Mouse (Mus musculus): ENCODE measurements at regions not wholly inside any gene's neighbourhood (a gene's known extent, or its start where the extent isn't known, plus 50 kb on each side); places are given as distances from the start of the nearest gene placed in this dataset.
A peak's percentile ranks its signal among the peaks of the same experiment; 100 is the strongest.
"Not testable (repeated sequence)": the region's sequence is repeated elsewhere in the genome, so short reads cannot be mapped to it uniquely, and the experiment has no call there.

GRCm38 (mm10) chr12:19125541-19125940, 611.2 kb downstream of the 5730507C01Rik start:
- H3K4me1 ChIP-seq (ENCODE audit: control insufficient read depth, insufficient read depth, low read length) = no peaks in the 10 kb centered on the region
- H3K4me2 ChIP-seq (ENCODE audit: low read depth, low read length) = no peak overlapping the region
- H3K9me3 ChIP-seq (replicated peaks; ENCODE audit: control insufficient read depth, low read length) = peaks cover 14% of the 10 kb centered on the region
- ATAC-seq (replicated peaks; ENCODE audit: extremely low read depth, insufficient read depth, low FRiP score) = no peak
- H3K36me3 ChIP-seq (ENCODE audit: control insufficient read depth, insufficient read depth) = no peaks in the 10 kb centered on the region
- H3K27ac ChIP-seq (ENCODE audit: low read length) = no peak overlapping the region
- no peaks in the 10 kb centered on the region for H3K27me3 ChIP-seq (ENCODE audit: control insufficient read depth, insufficient read depth, low read length)
- H3K9ac ChIP-seq (ENCODE audit: low read length) = no peak overlapping the region
- 61% methylated on average over 4 of the region's 4 CpGs for WGBS
- H3K4me3 ChIP-seq (ENCODE audit: low read length) = no peak overlapping the region

GRCm38 (mm10) chr12:19175631-19176030, 661.3 kb downstream of the 5730507C01Rik start:
- peaks cover 7% of the 10 kb centered on the region for H3K9me3 ChIP-seq (replicated peaks; ENCODE audit: control insufficient read depth, low read length)
- H3K4me2 ChIP-seq (ENCODE audit: low read depth, low read length) = no peak overlapping the region
- no peaks in the 10 kb centered on the region for H3K36me3 ChIP-seq (ENCODE audit: control insufficient read depth, insufficient read depth)
- no peaks in the 10 kb centered on the region for H3K27me3 ChIP-seq (ENCODE audit: control insufficient read depth, insufficient read depth, low read length)
- 10% methylated on average over 42 of the region's 43 CpGs for WGBS
- no peak overlapping the region for H3K4me3 ChIP-seq (ENCODE audit: low read length)
- no peak for ATAC-seq (replicated peaks; ENCODE audit: extremely low read depth, insufficient read depth, low FRiP score)
- H3K4me1 ChIP-seq (ENCODE audit: control insufficient read depth, insufficient read depth, low read length) = no peaks in the 10 kb centered on the region
- H3K27ac ChIP-seq (ENCODE audit: low read length) = no peak overlapping the region
- H3K9ac ChIP-seq (ENCODE audit: low read length) = no peak overlapping the region

GRCm38 (mm10) chr12:19192396-19192795, 678.1 kb downstream of the 5730507C01Rik start:
- 83% methylated on average over 5 of the region's 5 CpGs for WGBS
- Histone ChIP-seq H3K4me2 (ENCODE audit: low read depth, low read length) (no peak overlapping the region), H3K36me3 (ENCODE audit: control insufficient read depth, insufficient read depth) (no peaks in the 10 kb centered on the region), H3K9ac (ENCODE audit: low read length) (no peak overlapping the region), H3K4me3 (ENCODE audit: low read length) (no peak overlapping the region), H3K27me3 (ENCODE audit: control insufficient read depth, insufficient read depth, low read length) (no peaks in the 10 kb centered on the region), H3K4me1 (ENCODE audit: control insufficient read depth, insufficient read depth, low read length) (no peaks in the 10 kb centered on the region), H3K27ac (ENCODE audit: low read length) (no peak overlapping the region), H3K9me3 (replicated peaks; ENCODE audit: control insufficient read depth, low read length) (peaks cover 9% of the 10 kb centered on the region)
- ATAC-seq (replicated peaks; ENCODE audit: extremely low read depth, insufficient read depth, low FRiP score) = no peak

GRCm38 (mm10) chr12:19193041-19193440, 678.7 kb downstream of the 5730507C01Rik start:
- not testable (repeated sequence) for H3K27me3 ChIP-seq (ENCODE audit: control insufficient read depth, insufficient read depth, low read length); H3K4me1 ChIP-seq (ENCODE audit: control insufficient read depth, insufficient read depth, low read length); H3K27ac ChIP-seq (ENCODE audit: low read length); H3K9me3 ChIP-seq (replicated peaks; ENCODE audit: control insufficient read depth, low read length); H3K36me3 ChIP-seq (ENCODE audit: control insufficient read depth, insufficient read depth); H3K9ac ChIP-seq (ENCODE audit: low read length); ATAC-seq (replicated peaks; ENCODE audit: extremely low read depth, insufficient read depth, low FRiP score); H3K4me2 ChIP-seq (ENCODE audit: low read depth, low read length); H3K4me3 ChIP-seq (ENCODE audit: low read length)
- 68% methylated on average over 3 of the region's 3 CpGs for WGBS

- not testable (repeated sequence) for H3K4me3 ChIP-seq (ENCODE audit: low read length); H3K27ac ChIP-seq (ENCODE audit: low read length); ATAC-seq (replicated peaks; ENCODE audit: extremely low read depth, insufficient read depth, low FRiP score); H3K4me1 ChIP-seq (ENCODE audit: control insufficient read depth, insufficient read depth, low read length); H3K9me3 ChIP-seq (replicated peaks; ENCODE audit: control insufficient read depth, low read length); H3K9ac ChIP-seq (ENCODE audit: low read length); H3K4me2 ChIP-seq (ENCODE audit: low read depth, low read length); H3K27me3 ChIP-seq (ENCODE audit: control insufficient read depth, insufficient read depth, low read length); H3K36me3 ChIP-seq (ENCODE audit: control insufficient read depth, insufficient read depth)
- WGBS = 68% methylated on average over 1 of the region's 1 CpGs
Measured at GRCm38 (mm10) chr12:19223996-19224395, 709.7 kb downstream of the 5730507C01Rik start.

- H3K4me3 ChIP-seq (ENCODE audit: low read length); H3K27me3 ChIP-seq (ENCODE audit: control insufficient read depth, insufficient read depth, low read length); H3K9me3 ChIP-seq (replicated peaks; ENCODE audit: control insufficient read depth, low read length); H3K27ac ChIP-seq (ENCODE audit: low read length); H3K4me2 ChIP-seq (ENCODE audit: low read depth, low read length); H3K36me3 ChIP-seq (ENCODE audit: control insufficient read depth, insufficient read depth); ATAC-seq (replicated peaks; ENCODE audit: extremely low read depth, insufficient read depth, low FRiP score); H3K4me1 ChIP-seq (ENCODE audit: control insufficient read depth, insufficient read depth, low read length); H3K9ac ChIP-seq (ENCODE audit: low read length): not testable (repeated sequence)
- 92% methylated on average over 21 of the region's 23 CpGs for WGBS
Measured at GRCm38 (mm10) chr12:19246731-19247130, 707.6 kb upstream of the Gm21863 start.

- not testable (repeated sequence) for H3K27ac ChIP-seq (ENCODE audit: low read length); H3K9me3 ChIP-seq (replicated peaks; ENCODE audit: control insufficient read depth, low read length); H3K27me3 ChIP-seq (ENCODE audit: control insufficient read depth, insufficient read depth, low read length); H3K4me1 ChIP-seq (ENCODE audit: control insufficient read depth, insufficient read depth, low read length); H3K36me3 ChIP-seq (ENCODE audit: control insufficient read depth, insufficient read depth)
- Histone ChIP-seq H3K4me2 (ENCODE audit: low read depth, low read length) (peak overlapping the region; percentile 26; the same call in 1 of the 2 replicates), H3K4me3 (ENCODE audit: low read length) (peak overlapping the region; percentile 44), H3K9ac (ENCODE audit: low read length) (peak overlapping the region; percentile 34)
- 7% methylated on average over 74 of the region's 75 CpGs for WGBS
- ATAC-seq (replicated peaks; ENCODE audit: extremely low read depth, insufficient read depth, low FRiP score) = peak; percentile 65; the same call in 1 of the 2 replicates
Measured at GRCm38 (mm10) chr12:19288271-19288890, 665.9 kb upstream of the Gm21863 start.

GRCm38 (mm10) chr12:19289038-19289437, 665.3 kb upstream of the Gm21863 start:
- not testable (repeated sequence) for H3K27ac ChIP-seq (ENCODE audit: low read length); ATAC-seq (replicated peaks; ENCODE audit: extremely low read depth, insufficient read depth, low FRiP score); H3K4me1 ChIP-seq (ENCODE audit: control insufficient read depth, insufficient read depth, low read length); H3K9me3 ChIP-seq (replicated peaks; ENCODE audit: control insufficient read depth, low read length); H3K36me3 ChIP-seq (ENCODE audit: control insufficient read depth, insufficient read depth); H3K9ac ChIP-seq (ENCODE audit: low read length); H3K27me3 ChIP-seq (ENCODE audit: control insufficient read depth, insufficient read depth, low read length)
- H3K4me2 ChIP-seq (ENCODE audit: low read depth, low read length) = peak overlapping the region; percentile 21; the same call in 1 of the 2 replicates
- WGBS = 37% methylated on average over 18 of the region's 18 CpGs
- H3K4me3 ChIP-seq (ENCODE audit: low read length) = peak overlapping the region; percentile 44

- not testable (repeated sequence) for H3K4me2 ChIP-seq (ENCODE audit: low read depth, low read length); ATAC-seq (replicated peaks; ENCODE audit: extremely low read depth, insufficient read depth, low FRiP score); H3K4me3 ChIP-seq (ENCODE audit: low read length); H3K9ac ChIP-seq (ENCODE audit: low read length); H3K4me1 ChIP-seq (ENCODE audit: control insufficient read depth, insufficient read depth, low read length); H3K36me3 ChIP-seq (ENCODE audit: control insufficient read depth, insufficient read depth); H3K9me3 ChIP-seq (replicated peaks; ENCODE audit: control insufficient read depth, low read length); H3K27ac ChIP-seq (ENCODE audit: low read length); H3K27me3 ChIP-seq (ENCODE audit: control insufficient read depth, insufficient read depth, low read length)
- 79% methylated on average over 2 of the region's 3 CpGs for WGBS
Measured at GRCm38 (mm10) chr12:19292068-19292770, 662.1 kb upstream of the Gm21863 start.

All from heart, embryonic 16.5 days (tissue).